Mouse (Mus musculus) cortical plate, adult 2 months (tissue): Measurements from ENCODE around the gene Astn1. TPM values are rescaled to one million over a fixed set of nuclear protein-coding genes. Genes with fewer than 3 reads are reported as not detected.

Source experiments
- H3K27ac ChIP-seq: fragments of 200-500 bp; 2 replicates; pipeline ENCODE4 v1.5.1; 2012; ENCODE audit warnings: low read length, control low read depth, inconsistent platforms; ENCODE audit not compliant: insufficient read depth
- H3K4me1 ChIP-seq: fragments of 200-500 bp; 2 replicates; pipeline ENCODE4 v1.6.1; 2011; ENCODE audit warnings: low read length; ENCODE audit not compliant: control insufficient read depth, insufficient read depth
- H3K4me3 ChIP-seq: fragments of 200-500 bp; 2 replicates; pipeline ENCODE4 v1.5.1; 2011; ENCODE audit warnings: mild to moderate bottlenecking, low read length, control low read depth; ENCODE audit not compliant: insufficient read depth
- CTCF ChIP-seq: fragments of 200-500 bp; IDR thresholded peaks from 2 replicates; pipeline ENCODE4 v1.5.1; 2011; ENCODE audit warnings: mild to moderate bottlenecking, control low read depth, low read length; ENCODE audit not compliant: insufficient read depth; ENCODE audit errors: extremely low read depth
- POLR2A ChIP-seq: fragments of 200-500 bp; IDR thresholded peaks from 2 replicates; pipeline ENCODE4 v1.6.1; 2011; ENCODE audit warnings: mild to moderate bottlenecking, low read length, control low read depth; ENCODE audit not compliant: insufficient read depth; ENCODE audit errors: extremely low read depth
- polyA plus RNA-seq: library from polyadenylated mRNA; depleted of rRNA; stranded (reverse); fragments of >200 nt; gene quantifications from 2 replicates; pipeline ENCODE4 v1.2.3, GENCODE M21; 2012

Astn1 gene
- polyA plus RNA-seq, 1 experiment = 68.8 TPM

DNA sequence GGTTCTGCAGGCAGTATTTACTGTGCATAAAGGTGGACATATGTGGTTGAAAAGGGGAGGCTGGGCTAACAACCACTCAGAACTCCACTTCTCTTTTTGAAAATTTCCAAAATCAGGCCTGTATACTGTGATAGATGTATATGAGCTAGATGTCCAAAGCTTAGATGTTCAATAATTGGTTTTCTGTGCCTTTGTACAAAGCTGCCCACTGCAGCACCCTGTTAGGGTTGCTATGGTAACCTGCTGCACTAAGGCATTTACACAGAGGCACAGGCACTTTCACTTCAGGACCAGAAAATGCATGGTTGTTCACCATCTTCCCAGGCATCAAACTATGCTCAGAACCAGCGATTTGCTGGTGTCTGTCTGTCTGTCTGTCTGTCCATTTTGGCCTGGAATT, 2.4 kb downstream of the Astn1 start:
- Histone ChIP-seq H3K4me3 (peak overlapping the region; percentile 89), H3K27ac (no peak overlapping the region)

GRCm38 (mm10) chr1:158382277-158382676, 20.2 kb downstream of the Astn1 start:
- TF ChIP-seq POLR2A = no peak
- TF ChIP-seq CTCF = no peak
- no peaks in the 10 kb centered on the region; the same call in 1 of the 2 replicates for H3K4me1 ChIP-seq
- H3K4me3 ChIP-seq = no peak overlapping the region
- no peak overlapping the region for H3K27ac ChIP-seq

More for the DNA sequence above, 2.4 kb downstream of the Astn1 start:
- no peak for TF ChIP-seq POLR2A
- no peak for TF ChIP-seq CTCF
- H3K4me1 ChIP-seq = peaks cover 4% of the 10 kb centered on the region

DNA sequence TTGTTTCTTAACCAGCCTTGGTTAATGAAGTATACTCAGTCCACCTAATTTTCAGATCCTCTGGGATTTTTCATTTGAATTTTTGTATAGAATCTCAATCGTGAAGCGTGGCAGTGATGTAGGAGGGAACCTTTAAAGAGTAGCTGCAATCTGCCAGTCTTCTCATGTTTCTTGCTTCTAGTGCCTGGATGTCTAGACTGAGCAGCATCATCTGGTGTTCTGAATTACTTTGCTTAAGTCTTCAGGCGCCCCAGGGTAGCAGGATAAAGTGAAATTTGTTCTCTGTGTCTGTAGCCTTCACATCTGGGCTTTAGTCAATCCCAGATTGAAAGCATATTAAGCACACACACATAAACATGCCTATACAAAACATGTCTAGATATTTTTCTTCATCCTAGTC, 21.1 kb downstream of the Astn1 start:
- H3K4me3 ChIP-seq = no peak overlapping the region
- no peaks in the 10 kb centered on the region for H3K4me1 ChIP-seq
- no peak overlapping the region for H3K27ac ChIP-seq
- TF ChIP-seq CTCF (no peak), POLR2A (no peak)

- Histone ChIP-seq H3K27ac (no peak overlapping the region), H3K4me1 (no peaks in the 10 kb centered on the region)
- no peak for TF ChIP-seq CTCF
- TF ChIP-seq POLR2A = no peak
Measured at GRCm38 (mm10) chr1:158385311-158385710, 23.2 kb downstream of the Astn1 start.

GRCm38 (mm10) chr1:158386781-158387180, 24.7 kb downstream of the Astn1 start:
- TF ChIP-seq POLR2A (no peak), CTCF (no peak)
- no peak overlapping the region for H3K4me3 ChIP-seq
- H3K27ac ChIP-seq = no peak overlapping the region
- peaks cover 3% of the 10 kb centered on the region; the same call in 1 of the 2 replicates for H3K4me1 ChIP-seq

More at GRCm38 (mm10) chr1:158385311-158385710, 23.2 kb downstream of the Astn1 start:
- no peak overlapping the region for H3K4me3 ChIP-seq

DNA sequence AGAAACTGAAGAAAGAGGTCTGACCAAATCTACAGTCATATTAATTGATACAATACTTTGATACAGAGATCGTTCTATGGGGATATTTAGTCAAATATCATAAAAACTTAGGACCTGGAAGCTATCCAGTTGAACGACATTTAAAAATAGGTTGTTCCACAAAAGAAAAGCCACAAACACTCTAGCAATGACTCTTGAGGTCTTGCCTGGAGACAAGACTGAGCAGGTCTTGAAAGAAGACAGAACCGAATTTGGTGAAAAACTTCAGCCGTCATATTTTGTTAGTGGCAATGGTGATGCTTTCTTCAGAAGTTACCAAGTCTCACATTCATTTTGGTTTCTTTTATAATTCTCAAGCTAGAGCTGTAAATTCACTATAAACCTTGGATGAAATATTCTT, 26.9 kb downstream of the Astn1 start:
- H3K4me1 ChIP-seq = peaks cover 5% of the 10 kb centered on the region; the same call in 1 of the 2 replicates
- H3K27ac ChIP-seq = no peak overlapping the region
- no peak for TF ChIP-seq POLR2A
- TF ChIP-seq CTCF = no peak
- no peak overlapping the region for H3K4me3 ChIP-seq

DNA sequence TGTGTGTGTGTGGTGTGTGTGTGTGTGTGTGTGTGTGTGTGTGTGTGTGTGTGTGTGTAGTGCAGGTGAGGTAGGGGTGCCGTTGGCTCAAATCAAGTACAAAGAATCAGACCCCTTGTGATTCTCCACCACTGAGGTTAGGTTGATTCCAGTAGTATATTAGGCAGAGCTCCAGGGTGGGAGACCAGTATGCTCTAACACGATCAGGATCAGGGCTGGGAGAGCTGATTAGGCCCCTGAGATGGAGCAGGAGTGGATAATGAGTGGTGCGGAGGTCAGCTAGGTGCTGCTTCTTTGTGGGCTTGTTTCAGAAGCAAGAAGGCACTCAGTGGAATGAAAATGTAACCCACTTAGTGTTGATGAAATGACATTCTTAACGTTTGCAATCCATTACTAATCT, 28.6 kb downstream of the Astn1 start:
- no peak for TF ChIP-seq POLR2A
- H3K4me3 ChIP-seq = no peak overlapping the region
- H3K27ac ChIP-seq = no peak overlapping the region
- H3K4me1 ChIP-seq = peaks cover 5% of the 10 kb centered on the region; the same call in 1 of the 2 replicates

DNA sequence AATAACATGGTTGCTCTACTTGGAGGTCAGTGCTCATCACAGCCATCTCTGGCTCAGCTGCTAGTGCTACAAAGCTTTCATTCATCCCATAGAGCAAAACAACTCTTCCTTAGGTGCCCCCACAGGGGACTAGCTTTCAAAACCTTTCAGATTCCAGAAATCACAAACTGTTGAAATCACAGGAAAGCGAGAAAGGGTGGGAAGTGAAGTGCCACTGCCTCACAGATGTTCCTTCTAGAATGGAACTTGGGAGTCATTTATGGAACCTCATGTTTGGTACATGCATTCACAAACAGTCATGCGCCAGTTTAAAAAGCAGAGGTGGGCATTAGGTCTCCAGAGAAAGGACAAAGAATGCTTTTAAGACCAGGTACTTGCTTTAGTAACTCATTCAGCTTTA, 35.0 kb downstream of the Astn1 start:
- no peak overlapping the region for H3K27ac ChIP-seq
- TF ChIP-seq POLR2A = no peak
- no peak for TF ChIP-seq CTCF

DNA sequence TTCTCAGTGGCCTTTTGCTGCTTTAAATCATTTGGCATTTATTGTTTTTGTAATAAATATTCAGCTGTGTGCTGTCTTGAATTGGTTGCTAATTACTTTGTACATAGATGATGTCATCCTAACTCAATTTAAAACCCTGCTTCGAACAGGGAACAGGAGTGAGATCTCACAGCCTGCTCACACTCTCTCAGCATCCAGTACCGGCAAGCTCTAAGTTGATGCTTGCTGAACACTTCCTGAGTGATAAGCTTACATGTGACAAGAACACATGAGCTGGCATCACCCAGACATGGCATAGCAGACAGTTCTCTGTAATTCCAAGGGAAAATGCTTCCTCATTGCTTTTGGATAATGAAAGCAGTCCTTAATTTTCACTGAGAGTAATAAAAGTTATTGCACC, 38.8 kb downstream of the Astn1 start:
- H3K4me3 ChIP-seq = no peak overlapping the region
- TF ChIP-seq CTCF = no peak
- no peak for TF ChIP-seq POLR2A
- H3K4me1 ChIP-seq = peaks cover 5% of the 10 kb centered on the region
- H3K27ac ChIP-seq = no peak overlapping the region

More for the DNA sequence above, 35.0 kb downstream of the Astn1 start:
- peaks cover 2% of the 10 kb centered on the region; the same call in 1 of the 2 replicates for H3K4me1 ChIP-seq
- no peak overlapping the region for H3K4me3 ChIP-seq

GRCm38 (mm10) chr1:158405899-158406769, 44.1 kb downstream of the Astn1 start:
- TF ChIP-seq POLR2A (no peak), CTCF (no peak)
- H3K27ac ChIP-seq = peak overlapping the region; percentile 48
- peaks cover 16% of the 10 kb centered on the region for H3K4me1 ChIP-seq
- no peak overlapping the region for H3K4me3 ChIP-seq
